Mouse (Mus musculus) right cerebral cortex, postnatal 36 days (tissue): Measurements from ENCODE around the gene Gorasp1.

Source experiments
- DNase-seq, 2 experiments: peaks; one replicate each; pipeline ENCODE4 v3.0.0; 2022; ENCODE audit warnings: low spot score in 2 of 2, mixed read lengths in 1 of 2

Gene Gorasp1

DNA sequence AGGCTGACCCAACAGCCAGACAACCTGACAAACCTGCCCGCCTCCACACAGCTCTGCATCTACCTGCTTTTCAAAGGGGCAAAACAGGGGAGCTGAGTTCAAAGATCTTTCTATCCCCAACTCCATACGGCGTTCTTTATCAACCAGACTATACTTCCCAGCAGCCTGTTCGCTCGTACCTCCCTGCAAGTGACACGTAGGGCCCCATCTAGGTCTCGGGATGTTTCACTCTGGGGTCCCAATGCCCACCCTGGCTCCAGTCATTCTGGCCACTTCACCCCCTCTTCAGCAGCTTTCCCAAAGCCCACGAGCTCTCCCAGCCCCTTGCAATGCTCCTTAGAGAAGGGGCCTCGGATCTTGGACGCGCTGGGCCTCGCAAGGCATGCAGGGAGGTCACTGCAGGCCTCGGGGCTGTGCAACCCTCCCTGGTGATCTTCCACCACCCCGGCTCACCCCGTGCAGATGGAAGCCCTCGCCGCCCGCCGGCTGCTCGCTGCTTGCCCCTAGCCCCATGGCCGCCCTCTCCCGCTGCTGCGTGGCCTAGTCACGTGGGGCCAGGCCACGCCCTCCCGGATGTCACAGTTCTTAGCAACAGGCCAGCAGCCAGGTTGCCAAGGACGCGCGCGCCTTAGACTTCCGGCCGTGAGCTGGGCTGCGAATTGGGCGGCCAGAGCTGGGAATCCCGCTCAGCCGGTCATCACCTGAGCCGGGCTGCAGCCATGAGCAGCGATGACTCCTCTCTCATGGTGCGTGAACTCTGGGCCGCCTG lies at the start of gene Gorasp1, which contains the start of gene Ttc21a:
Gene Gorasp1 (minus strand): TSS at position 561 of the 769 bp plus-strand sequence.
Gene Ttc21a (plus strand): TSS at position 602 of the 769 bp plus-strand sequence.
- peak; percentile 86 to 89 for DNase-seq

DNA sequence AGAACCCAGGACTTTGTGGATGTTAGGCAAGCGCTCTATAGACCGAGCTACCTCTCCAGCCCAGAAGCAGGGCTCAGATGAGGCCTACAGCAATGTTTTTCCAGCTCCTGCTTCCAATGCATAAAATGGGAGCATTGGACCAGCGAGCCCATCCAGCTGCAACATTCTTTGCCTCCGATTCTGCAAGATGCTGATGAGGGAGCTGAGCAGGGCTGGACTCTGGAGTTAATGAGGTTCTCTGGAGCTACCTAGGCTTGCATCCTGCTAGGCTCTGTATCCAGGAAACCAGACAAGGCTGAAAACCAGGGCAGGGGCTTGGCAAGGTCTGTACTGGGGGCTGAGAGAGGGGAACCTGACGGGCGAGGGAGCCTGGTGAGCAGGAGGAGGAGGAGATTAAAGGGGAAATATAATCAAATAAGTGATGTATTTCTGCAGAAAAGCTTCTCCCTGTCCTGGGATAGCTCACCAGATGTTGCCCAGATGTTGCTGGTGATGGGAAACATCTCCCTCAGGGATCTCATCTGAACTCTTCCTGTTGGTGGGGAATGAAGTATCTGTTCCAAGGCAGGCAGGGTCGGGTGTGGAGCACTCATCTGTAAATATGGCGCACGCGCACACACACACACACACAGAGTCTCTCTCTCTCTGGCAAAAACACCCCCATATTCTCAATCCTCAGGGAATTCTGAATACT lies 48.7 kb upstream of the Gorasp1 start:
- no peak for DNase-seq

DNA sequence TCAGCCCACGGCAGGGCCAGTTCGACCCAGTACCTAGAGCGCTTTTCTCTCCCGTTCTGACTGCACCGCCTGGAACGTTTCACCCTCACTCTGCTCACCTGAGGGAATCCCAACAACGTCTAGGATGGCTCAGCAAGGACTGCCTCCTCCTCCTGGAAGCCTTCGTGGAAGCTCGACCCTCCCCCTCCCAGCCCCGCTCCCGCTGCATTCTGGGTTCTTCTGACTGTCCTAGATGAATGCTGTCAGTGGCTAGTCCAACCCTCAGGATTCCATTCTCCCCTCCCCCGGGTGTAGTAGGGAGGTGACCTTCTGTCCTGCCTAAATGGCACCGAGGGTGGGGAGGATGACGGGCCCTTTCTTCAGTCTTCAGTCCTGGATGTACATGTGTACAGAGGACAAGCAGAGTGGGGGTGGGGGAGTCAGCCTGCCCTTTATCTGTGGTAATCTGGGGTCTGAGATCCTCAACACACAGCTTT lies 47.2 kb upstream of the Gorasp1 start, which contains the start of gene Csrnp1:
Gene Csrnp1 (minus strand): TSS at position 123 of the 476 bp plus-strand sequence.
- DNase-seq, result no peak

DNA sequence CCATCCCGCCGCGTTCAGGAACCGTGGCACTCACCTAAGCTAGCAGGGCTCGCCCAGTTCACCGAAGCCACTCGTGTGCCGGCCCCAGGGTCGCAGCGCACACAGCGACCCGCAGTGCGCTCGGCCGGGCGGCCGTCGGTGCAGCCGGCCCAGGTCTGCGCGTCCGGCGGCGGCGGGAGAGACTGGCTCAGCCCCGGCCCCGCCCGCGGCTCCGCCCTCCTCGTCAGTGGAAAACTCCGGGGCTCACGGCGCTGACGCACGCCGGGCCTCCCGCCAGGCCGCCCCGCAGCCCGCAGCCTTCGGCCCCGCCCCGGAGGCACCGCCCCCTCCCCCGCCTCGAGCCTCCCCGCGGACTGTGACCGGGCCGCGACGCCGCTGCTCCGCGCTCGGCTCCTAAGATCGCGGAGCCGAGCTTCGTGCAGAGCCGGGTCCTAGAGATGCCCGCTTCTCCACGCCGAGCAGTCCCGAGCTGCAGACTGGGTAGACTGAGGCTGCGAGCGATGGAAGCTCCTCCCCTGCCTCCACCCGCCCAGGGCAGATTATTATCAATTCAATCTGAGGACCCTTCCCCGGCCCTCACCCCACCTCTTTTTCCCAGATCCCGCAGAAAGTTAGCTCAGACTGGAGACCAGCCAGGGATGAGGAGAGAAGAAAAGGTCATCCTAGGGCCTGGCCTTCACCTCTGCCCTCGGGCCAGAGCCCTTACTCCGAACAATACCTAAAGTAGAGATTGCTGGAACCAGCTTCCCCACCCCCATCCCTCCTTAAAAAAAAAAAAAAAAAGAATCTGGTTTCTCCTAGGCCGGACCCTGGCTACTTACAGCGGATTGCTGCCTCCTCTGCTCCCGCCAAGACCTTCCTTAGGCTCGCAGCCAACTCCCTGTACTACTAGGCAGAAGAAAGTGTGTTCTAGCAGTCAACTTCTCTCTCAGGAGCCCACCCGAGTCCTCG lies 46.5 kb upstream of the Gorasp1 start:
- peak; percentile 80 to 82 for DNase-seq

DNA sequence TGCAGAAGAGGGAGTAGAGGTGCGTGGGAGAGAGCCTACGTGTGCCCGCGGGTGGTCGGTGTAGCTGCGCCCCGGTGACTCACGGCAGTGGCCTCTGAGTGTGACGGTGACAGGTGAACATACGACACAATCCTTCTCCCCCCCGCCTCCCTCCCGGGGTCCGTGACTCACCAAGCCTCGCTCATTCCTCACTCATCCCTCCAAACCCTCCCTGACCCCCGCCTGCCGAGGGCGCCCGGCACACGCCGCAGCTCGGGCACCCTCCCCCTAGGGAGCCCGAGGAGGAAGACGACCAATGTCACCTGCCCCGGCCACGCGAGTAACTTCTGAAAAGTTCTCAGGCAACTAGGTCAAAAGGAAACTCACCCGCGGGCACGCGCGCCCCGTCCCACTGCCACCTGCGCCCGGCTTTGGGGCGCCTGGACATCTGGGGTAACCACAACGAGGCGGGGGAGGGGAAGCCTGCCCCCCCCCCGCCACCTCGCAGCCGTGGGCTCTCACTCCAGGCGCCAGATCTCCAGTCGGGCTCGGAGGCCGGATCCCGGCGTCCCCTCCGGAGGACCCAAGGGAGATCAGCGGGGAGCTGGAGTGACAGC lies 45.7 kb upstream of the Gorasp1 start:
- DNase-seq, result peak; percentile 34 to 43

DNA sequence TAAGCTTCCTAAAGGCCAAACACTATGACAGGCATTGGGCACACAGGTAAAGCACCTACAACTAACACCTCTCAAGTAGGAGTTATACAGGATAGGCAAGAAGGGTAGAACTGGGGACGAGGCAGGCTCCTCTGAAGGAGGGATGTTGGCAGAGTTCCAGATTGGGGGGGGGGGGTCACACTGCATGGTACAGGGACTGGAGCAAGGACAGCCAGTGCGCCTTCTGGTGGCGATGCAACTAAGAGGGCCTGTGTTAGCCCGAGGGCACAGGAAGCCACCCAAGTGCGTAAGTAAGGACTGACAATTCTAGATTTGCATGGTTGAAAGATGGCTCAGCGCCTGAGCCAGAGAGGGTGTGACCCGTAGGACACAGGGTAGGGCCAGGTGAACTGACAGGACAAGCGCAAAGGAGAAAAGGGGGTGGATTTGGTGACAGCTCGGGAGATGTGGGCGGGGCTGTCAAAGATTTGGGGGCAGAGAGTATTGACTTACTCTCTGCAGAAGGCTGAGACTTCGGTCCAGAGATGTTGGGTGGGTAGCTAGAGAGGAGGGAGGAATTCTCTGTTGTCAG lies 45.0 kb upstream of the Gorasp1 start:
- DNase-seq, result peak; percentile 45 to 48

DNA sequence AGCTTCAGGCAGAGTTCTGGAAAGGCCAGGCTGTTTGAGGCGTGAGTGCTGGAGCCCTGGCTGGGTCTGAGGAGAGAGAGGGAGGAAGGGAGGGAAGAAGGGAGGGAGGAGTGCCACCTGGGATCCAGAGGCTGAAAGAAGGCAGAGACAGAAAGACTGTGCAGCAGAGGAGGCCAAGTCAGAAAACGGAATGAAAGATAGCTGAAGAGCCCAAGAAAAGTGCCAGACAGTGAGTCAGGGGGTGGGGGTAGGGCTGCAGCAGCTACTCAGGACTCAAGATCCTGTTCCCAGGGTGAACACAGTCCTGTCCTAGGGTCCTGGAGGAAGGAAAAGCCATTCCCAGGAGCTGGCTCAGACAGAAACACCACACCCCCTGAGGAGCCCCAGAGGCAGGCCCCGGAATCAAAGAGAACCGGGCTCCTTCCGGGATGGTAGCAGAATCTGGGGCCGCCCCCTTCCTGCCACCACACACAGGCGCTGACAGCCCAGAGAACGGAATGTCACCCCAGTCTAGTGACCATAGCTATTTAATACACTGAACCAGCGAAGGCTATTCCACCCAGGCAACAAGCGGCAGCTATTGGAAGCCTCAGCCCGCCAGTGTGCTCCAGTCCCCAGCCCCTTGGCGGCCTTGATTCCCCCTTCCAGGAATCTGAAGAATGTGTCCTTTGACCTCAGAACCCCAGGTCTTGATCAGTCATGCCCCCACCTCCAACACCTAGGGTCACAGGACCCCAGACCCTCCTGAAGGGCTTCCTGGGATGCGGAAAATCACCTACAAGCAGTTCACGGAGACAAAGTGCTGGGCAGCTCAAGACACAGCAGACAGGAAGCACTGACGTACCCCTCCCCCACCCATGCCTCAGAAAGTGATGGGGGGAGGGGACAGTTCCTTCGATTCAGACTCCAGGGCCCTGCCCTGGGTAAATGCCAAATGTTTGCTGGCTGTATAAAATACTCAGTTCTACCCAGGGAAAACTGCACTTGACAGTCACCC lies 44.1 kb upstream of the Gorasp1 start:
- DNase-seq, result peak in 1 of 2 experiments; percentile 56

DNA sequence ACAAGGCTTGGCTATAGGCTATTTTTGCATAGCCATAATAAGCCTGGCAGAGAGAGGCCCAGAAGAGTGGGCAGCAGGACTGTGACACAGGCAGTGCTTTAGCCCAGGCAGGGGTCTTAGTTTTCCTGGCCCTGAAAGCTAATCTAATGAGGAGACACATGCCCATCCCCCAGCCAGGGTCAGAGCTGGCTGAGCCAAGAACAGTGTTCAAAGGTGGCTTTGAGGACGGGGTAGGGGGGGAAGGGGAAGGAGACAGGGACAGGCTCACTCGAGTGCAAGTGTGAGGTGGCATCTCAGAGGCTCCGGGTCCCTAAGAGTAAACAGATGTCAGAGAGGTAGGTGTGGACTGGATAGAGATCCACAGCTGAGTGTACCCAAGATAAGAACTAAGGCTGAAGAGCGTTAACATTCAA lies 43.4 kb upstream of the Gorasp1 start:
- no peak for DNase-seq

DNA sequence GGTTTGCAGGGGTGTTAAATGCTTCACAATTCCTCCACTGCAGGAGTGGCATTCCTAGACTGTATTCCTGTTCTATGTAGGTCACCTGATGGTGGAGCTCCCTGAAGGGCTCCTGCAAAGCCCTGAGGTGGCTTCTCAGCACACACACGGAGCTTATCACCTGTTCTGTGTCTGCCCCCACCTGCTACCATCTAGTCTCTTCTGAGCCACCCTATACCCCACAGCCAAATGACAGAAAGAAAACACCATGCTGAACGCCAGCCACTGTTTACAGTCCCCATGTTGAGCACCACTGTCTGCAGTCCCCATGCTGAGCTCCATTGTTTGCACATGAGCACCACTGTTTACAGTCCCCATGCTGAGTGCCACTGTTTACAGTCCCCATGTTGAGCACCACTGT lies 42.4 kb upstream of the Gorasp1 start:
- no peak for DNase-seq

DNA sequence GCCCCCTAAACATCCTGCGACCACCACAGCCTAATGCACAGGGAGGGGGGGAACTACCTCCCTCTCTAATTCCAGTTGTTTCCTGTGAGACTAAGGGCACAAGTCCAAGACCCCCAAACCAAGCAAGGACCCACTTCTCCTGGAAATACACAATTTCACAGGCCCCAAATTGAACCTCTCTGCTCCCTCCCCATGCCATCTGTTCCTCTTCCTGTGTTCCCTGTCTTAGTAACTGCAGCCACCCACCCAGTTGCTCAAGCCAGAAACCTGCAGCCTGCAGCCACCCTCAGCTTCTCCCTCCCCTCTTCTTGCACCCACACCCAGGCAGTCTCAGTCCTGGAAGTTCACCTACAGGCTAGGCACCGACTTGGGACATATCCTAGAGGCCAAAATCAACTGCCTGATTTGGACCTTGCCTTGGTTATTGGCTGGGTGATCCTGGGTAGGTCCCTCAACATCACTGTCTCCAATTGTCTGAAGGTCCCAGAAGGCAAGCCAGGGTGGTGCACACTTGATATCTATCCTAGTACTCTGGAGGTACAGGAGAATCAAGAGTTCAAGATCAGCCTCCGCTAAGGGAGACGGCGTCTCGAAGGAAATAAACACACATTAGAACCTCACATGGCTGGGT lies 41.6 kb upstream of the Gorasp1 start:
- peak; percentile 63 to 83 for DNase-seq

GRCm38 (mm10) chr9:119978151-119978810 lies 40.9 kb upstream of the Gorasp1 start:
- no peak for DNase-seq

DNA sequence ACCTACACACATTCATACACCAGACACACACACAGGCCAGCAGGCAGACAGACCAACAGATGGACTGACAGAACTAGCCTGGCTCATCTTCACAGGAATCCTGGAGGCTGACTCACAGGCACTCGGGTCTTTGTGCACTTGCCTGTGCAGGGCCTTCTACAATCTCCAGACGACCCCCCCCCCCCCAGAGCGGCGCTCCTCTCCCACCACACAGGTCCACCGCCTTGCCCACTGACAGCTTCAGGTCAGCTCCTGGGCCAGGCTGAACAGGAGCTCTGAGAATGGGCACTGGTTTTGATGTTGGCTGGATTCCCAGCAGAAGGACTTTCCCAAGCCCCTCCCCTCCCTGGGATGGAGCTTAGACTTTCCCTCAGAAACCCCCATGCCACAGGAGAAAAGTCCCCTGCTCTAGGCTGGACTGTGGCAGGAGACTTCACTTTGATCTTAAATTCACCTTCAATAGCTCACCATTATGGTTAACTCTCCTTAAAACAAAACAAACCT lies 40.2 kb upstream of the Gorasp1 start:
- no peak for DNase-seq

- DNase-seq, result no peak
Observed at GRCm38 (mm10) chr9:119976704-119977556, 39.6 kb upstream of the Gorasp1 start.

DNA sequence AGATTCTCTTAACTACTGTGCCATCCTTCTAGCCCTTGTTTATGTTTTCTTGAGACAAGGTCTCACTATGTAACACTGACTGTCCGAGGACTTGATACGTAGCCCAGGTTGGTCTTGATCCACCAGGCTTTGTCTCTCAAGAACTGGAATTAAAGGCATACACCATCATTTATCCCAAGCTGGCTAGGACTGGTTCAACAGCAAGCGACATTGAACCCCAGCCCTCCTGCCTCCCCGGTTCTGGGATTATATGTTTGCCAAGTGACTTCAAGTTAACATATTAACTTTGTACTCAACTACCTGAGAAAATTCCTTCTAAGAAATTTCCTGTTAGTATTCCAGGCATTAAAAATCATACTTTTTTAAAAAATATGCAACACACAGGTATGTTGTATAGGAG lies 37.9 kb upstream of the Gorasp1 start:
- no peak for DNase-seq

DNA sequence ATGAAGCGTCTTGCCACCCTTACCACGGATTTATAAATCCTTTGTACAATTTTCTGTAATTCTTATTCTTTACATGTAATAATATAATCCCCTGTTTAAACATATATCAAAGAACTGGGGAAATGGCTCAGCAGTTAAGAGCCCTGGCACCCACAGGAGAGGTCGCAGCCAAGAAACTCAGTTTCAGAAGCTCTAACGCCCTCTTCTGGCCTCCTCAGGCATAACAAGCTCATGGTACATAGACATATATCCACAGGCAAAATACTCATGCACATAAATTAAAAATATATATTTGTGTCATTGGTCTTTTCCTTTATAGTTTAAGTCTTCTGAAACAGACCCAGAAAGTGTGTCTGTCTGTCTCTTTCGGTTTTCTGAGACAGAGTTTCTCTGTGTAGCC lies 37.2 kb upstream of the Gorasp1 start:
- no peak for DNase-seq

- no peak for DNase-seq
Observed at GRCm38 (mm10) chr9:119973869-119974520, 36.6 kb upstream of the Gorasp1 start.

GRCm38 (mm10) chr9:119973281-119973680 lies 35.9 kb upstream of the Gorasp1 start:
- DNase-seq, result no peak
